Mouse (Mus musculus) T-helper 1 cell (primary cell): ENCODE data around the gene Gins2.

ENCODE experiments used
- in situ Hi-C: fragments of 300-600 bp; cut with MboI, MseI; formaldehyde crosslinking; loops from one replicate; pipeline ENCODE4 v1.15.1; 2025; ENCODE audit warnings: high pct_unique_total_duplicates

The Gins2 gene

DNA sequence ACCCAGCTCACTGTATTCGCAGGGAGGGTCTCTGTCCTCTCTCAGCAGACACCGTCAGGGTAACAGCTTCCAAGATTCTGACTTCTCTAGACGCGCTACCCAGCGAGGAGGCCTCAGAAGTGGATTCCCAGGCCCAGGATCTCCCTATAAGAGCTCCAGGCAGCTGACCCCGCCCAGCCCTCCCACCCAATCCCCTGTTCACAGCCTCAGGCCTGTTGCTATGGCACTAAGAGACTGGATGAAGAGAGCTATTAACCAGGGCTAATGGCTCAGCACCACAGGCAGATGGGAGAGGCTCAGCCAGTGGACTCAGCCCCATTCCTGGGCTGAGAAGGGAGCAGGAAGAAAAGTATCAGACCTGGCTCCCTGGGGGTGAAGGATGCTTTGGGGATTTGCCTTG is 13.6 kb upstream of the Gins2 start:
- in situ Hi-C loops = no loop called here

DNA sequence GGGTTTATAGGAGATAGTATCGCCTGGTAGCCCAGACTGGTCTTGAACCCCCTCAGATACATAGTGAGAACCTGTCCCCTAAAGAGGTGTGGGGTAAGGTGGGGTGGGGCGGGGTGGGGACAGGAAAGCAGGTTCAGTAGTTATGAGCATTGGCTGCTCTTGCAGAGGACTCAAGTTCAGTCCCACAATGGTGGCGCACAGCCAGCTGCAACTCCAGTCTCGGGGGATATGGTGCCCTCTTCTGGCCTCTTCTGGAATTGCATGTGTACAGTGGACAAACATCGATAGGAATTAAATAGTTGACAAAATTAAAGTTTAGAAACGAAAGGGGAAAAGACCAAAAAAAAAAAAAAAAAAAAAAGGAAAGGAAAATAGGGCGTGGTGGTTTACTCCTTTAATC is 10.4 kb upstream of the Gins2 start:
- in situ Hi-C loops = no loop called here

GRCm38 (mm10) chr8:120598579-120598978 is 9.5 kb upstream of the Gins2 start:
- in situ Hi-C loops = no loop called here

DNA sequence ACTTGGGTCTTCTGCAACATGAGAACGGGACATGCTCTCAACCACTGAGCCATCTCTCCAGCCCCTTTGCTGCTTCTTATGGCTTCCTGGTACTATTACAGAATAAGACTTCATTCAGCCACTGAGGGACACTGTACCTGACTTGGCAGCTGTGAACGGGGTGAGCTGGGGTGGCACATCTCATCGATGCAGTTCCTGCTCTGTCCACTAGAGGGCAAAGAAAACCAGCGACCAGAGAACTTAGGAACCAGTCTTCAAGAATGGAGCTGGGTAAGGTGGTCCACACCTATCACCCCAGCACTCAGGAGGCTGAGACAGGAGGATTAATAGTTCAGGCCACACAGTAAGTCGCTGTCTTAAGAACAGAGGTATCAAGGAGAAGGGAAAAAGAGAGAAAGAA is 6.9 kb upstream of the Gins2 start:
- in situ Hi-C loops = no loop called here

DNA sequence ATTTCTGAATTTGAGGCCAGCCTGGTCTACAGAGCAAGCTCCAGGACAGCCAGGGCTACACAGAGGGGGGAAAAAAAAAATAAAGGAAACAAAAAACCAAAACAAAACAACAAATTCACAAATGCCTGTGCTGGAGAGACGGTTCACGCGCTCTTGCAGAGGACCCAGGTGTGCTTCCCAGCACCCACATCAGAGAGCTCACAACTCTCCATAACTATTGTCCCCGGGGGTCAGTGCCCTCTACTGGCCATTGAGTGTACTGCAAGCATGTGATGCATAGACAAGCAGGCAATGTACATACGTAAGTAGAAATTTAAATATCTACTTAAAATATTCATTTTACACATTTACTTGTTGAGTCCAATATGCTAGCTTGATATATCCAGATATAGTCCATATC is 5.5 kb upstream of the Gins2 start:
- in situ Hi-C loops = no loop called here

DNA sequence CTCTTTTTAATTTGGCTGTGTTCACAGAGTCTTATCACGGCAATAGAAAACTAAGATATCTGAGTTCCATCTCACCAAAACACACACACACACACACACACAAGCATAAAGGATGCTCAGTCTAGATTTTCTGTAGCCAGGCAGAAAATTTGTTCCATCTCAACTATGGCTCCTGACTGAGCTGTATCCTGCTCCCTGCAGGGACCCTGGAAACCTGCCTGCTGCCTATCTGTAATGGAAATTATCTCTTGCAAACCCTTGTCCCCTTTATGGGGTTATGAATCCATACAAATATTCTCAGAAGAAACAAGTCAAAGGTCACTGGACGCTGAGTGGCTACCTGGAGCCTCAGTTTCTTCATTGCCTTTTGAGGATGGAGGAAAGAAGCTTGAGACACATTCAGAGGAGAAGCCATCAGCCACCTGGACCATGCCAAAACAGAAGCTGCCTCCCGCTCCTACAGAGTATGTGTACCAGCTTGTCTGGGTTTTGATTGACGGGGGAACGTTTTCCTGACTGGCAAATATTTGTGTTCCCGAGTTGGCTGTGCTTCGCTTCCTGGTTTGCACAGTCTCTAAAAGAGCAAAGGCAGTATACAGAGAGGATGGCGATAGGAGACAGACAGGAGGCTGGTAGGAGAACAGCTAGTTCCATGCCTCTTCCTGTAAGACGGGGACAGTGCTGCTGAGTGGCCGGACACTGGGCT is 2.6 kb upstream of the Gins2 start:
- in situ Hi-C loops = no loop called here

DNA sequence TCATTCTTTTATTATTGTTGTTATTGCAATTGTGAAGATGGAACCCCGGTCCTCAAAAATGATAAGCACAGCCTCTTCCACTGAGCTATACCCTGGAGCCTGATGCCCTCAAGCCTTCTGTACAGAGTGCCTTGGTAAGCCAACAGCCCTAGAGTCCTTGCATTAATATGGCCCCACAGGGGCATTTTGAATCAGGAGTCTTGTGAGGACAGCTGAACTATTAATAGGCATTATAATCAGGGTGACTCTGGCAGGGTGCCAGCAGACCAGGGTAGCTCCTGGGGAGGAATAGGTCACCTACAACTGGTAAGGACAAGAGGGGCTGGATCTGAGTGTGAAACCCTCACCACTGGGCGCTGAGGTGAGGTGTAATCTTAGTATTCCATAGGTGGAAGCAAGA is 817 bp upstream of the Gins2 start:
- in situ Hi-C loops = loop anchor here (5.0 kb wide), 1 partner anchor 478 kb away; the partner anchor contains the start of gene 6430548M08Rik

- in situ Hi-C loops = loop anchor here (5.0 kb wide), 1 partner anchor 473 kb away; the partner anchor contains the start of gene 6430548M08Rik
Measured at GRCm38 (mm10) chr8:120585521-120585920, 3.6 kb downstream of the Gins2 start.

- in situ Hi-C loops = no loop called here
Measured at GRCm38 (mm10) chr8:120581811-120582210, 7.3 kb downstream of the Gins2 start.

GRCm38 (mm10) chr8:120581329-120581728 is 7.8 kb downstream of the Gins2 start:
- in situ Hi-C loops = no loop called here

DNA sequence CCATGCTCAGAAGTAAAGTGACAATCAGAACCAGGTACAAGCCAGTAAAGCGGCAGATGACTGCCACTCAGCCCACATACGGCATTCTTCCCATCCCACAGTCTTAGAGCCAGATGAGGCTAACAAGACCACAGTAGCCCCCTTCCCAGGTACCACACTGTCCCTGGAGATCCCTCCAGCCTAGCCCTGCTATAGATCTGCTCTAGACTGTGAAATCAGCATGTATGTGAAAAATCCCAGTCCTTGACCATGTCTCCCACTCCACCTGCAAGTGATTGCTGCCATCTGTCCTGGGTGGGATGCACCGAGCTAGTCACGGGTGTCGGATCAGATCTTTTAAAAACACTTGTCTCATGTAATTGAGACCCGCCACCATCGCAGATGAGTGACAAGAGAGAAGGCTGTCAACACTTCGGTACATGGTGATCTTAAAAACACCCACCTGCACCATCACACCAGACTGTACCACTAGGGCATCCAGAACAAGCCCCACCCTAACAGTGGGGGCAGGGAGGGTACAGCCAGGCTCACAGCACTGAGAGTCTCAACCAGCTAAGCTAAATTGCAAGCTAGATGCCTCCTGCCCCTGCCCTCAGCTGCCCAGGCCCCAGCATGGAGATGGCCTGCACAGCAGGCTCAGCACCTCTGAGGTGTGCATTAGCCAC is 8.6 kb downstream of the Gins2 start:
- in situ Hi-C loops = no loop called here

DNA sequence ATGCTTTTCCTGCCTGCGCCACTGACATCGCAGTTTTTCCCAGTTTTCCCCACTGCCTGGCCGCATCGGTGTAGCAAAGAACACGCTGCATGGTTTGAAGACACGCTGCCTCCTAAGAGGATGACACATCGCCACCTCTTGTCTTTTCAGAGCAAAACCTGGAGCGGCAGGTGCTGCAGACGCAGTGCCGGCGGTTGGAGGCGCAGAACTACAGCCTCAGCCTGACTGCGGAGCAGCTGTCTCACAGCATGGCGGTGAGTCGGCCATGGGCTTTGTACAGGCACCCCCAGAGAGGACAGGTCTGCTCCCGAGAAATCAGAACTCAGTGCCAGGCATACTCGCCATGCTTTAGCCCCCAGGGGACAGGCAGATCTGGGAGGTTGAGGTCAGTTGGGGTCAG is 11.3 kb downstream of the Gins2 start:
- in situ Hi-C loops = no loop called here

DNA sequence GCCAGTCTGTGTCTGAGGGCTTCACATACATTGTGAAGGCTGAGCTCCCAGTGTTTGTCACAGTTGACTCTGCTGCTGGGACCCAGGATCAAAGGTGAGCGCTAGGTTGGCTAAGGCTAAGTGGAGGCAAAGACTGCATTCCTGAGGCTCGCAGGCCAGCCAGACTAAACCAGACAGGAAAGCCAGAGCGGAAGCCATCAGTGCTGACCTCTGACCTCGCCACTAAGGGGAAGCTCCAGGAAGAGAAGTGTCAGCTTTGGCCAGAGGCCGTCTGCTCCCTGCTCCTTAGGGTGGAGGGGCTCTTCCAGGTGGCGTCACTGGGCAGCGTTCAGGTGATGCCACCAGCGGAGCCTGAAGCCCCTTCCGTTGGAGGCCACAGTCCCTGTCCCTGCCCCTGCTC is 13.3 kb downstream of the Gins2 start:
- in situ Hi-C loops = no loop called here

DNA sequence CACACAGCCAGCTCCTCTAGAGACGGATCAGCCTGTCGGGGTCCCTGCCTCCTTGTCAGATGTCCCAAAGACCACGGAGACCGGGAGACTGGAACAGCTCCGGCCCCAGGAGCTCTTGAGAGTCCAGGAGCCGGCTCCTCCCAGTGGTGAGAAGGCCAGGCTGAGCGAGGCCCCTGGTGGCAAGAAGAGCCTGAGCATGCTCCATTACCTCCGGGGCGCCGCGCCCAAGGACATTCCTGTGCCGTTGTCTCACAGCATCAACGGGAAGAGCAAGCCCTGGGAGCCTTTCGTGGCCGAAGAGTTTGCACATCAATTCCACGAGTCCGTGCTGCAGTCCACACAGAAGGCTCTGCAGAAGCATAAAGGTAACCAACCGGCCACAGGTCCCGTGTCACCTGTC is 14.2 kb downstream of the Gins2 start:
- in situ Hi-C loops = no loop called here

GRCm38 (mm10) chr8:120573866-120574265 is 15.2 kb downstream of the Gins2 start:
- in situ Hi-C loops = no loop called here

- in situ Hi-C loops = no loop called here
Measured at GRCm38 (mm10) chr8:120572534-120572933, 16.6 kb downstream of the Gins2 start.

DNA sequence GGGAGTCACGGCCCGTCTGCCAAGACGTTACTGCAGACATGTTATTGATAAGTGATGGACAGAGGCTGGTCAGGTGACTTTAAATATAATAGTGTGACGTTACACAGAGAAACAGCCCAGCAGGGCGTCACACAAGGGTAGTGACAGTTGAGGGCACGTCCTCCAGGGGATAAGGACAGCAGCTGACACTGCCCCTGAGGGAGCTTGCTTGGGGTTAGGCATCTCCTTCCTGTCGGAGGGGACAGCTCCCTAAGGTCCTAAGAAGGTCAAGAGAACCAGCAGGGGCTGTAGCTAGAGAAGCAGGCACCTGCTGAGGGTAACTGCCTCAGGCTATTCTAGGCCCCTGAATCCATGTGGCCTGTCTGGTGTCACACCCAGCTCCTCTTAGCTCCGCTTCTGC is 17.5 kb downstream of the Gins2 start:
- in situ Hi-C loops = no loop called here

DNA sequence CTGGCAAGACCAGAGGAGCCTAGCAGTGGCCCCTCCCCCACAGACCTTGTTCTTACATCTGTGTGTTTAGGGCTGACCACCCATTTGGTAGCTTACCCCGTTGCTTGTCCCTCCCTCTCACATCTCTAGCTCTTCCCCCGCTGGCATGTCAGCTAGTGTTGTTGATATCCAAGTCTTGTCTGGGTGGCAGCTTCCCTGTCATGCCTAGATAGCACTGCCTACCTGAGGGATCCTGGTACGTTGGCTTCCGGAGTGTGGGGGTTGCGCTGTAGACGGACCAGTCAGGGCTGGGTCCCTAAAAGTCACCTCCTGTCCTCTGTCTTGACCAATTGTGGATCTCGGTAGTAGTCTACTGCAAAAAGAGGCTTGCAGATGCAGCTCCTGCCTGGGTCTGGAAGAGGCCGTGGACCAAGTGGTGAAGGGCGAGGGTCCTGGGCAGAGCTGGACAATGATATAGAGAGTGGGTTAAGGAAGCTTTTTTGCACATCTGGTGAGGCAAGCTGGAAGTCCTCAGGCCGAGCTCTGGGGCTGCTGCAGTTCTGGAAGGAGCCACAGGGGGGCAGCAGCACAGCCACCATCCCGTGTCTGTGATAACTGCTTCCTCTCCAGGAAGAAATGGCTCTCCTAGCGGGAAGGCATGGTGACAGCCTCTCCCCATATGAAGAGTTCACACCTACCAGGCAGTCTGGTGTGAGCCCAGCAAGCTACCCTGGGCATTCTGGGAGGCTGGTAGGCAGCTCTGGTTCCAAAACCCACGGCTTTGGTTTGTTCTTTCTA is 19.0 kb downstream of the Gins2 start:
- in situ Hi-C loops = no loop called here

GRCm38 (mm10) chr8:120569123-120569522 is 20.0 kb downstream of the Gins2 start:
- in situ Hi-C loops = no loop called here

DNA sequence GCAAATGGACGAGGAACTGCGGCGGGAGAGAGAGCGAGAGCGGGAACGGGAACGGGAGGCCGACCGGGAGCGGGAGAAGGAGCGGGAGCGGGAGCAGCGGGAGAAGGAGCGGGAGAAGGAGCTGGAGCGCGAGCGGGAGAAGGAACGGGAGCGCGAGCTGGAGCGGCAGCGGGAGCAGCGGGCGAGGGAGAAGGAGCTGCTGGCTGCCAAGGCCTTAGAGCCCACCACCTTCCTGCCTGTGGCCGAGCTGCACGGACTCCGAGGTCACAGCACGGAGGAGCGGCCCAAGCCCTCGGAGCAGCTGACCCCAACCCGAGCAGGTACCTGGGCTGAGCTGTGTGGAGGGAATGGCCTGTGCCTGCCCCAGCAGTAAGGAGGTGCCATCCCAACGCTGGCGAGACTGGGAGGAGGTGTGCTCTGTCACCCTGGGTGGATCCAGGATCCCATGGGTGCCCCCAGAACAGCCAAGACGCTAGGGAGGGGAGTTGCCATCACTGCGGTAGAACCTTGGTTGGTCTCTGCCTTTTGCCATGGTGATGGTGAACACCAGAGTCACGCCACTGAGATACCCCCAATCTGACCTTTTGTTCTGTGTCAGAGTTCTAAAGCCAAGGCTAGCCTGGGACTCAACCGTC is 20.8 kb downstream of the Gins2 start:
- in situ Hi-C loops = no loop called here

DNA sequence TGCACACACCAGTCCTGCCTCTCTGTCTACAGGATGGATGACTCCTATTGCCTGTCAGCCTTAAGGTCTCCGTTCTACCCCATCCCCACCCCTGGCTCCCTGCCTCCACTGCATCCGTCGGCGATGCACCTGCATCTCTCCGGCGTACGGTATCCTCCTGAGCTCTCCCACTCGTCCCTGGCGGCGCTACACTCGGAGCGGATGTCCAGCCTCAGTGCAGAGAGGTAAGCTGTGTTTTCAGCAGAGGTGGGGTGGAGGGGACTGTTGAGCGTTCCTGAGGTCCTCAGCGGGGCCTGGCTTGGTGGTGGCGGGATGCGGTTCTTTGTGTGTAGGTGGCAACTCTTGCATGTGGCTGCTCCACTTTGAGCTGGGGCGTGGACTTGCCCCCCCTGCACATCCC is 21.4 kb downstream of the Gins2 start:
- in situ Hi-C loops = no loop called here

- in situ Hi-C loops = no loop called here
Measured at GRCm38 (mm10) chr8:120566681-120567080, 22.4 kb downstream of the Gins2 start.
